Mouse (Mus musculus): Measurements from ENCODE around the gene Tomm20l.

GRCm38 (mm10) chr12:71137686-71138085 is 26.5 kb downstream of the Tomm20l start:
- no peak for TF ChIP-seq TCF12 (IDR thresholded peaks at IDR 0.05; ENCODE audit: insufficient read depth, poor library complexity, severe bottlenecking)
- no peak for TF ChIP-seq POLR2A (IDR thresholded peaks at IDR 0.05; ENCODE audit: insufficient read length, low read depth)
- TF ChIP-seq REST (IDR thresholded peaks at IDR 0.05; ENCODE audit: insufficient read depth, insufficient read length): no peak
